Mouse (Mus musculus) MEL (cell line): Measurements from ENCODE around the gene Fgfr2. TPM values are rescaled to one million over a fixed set of nuclear protein-coding genes. Genes with fewer than 3 reads are reported as not detected.

Experiments used
- DNase-seq: peaks from one replicate; pipeline ENCODE4 v3.0.0; 2011; ENCODE audit warnings: low read depth, low spot score
- H3K27ac ChIP-seq: 2 replicates; pipeline ENCODE4 v1.5.1; 2012; ENCODE audit warnings: low read depth, mild to moderate bottlenecking, control low read depth, low read length, moderate library complexity; ENCODE audit not compliant: control insufficient read depth
- H3K27me3 ChIP-seq, 2 experiments: fragments of 150-350 bp in 1 of 2; sonication (generic) in 1 of 2; 2 replicates each; pipeline ENCODE4 v1.6.1; 2012; ENCODE audit warnings: low read length in 2 of 2, mild to moderate bottlenecking in 2 of 2, improper control_type of control experiment in 1 of 2, moderate library complexity in 1 of 2; ENCODE audit not compliant: insufficient read depth in 2 of 2, control insufficient read depth in 1 of 2
- H3K36me3 ChIP-seq, 2 experiments: 2 replicates each; pipeline ENCODE4 v1.6.1; 2012 to 2014; ENCODE audit warnings: low read length in 2 of 2, improper control_type of control experiment in 1 of 2, inconsistent platforms in 1 of 2, mild to moderate bottlenecking in 1 of 2; ENCODE audit not compliant: insufficient read depth in 2 of 2, control insufficient read depth in 1 of 2
- H3K4me1 ChIP-seq, 2 experiments: fragments of 150-350 bp in 1 of 2; sonication (generic) in 1 of 2; 2 replicates each; pipeline ENCODE4 v1.6.1; 2012; ENCODE audit warnings: low read length in 2 of 2, improper control_type of control experiment in 1 of 2, mild to moderate bottlenecking in 1 of 2; ENCODE audit not compliant: insufficient read depth in 2 of 2, control insufficient read depth in 1 of 2
- H3K4me3 ChIP-seq, 2 experiments: fragments of 150-350 bp in 1 of 2; sonication (generic) in 1 of 2; 2 replicates each; pipeline ENCODE4 v1.5.1; 2012; ENCODE audit warnings: low read depth in 2 of 2, low read length in 2 of 2, mild to moderate bottlenecking in 2 of 2, moderate library complexity in 2 of 2, control low read depth in 1 of 2, improper control_type of control experiment in 1 of 2; ENCODE audit not compliant: control insufficient read depth in 1 of 2, insufficient read depth in 1 of 2
- H3K79me2 ChIP-seq: 2 replicates; pipeline ENCODE4 v1.6.1; 2012; ENCODE audit warnings: mild to moderate bottlenecking, low read length, moderate library complexity; ENCODE audit not compliant: control insufficient read depth, poor library complexity, insufficient read depth
- H3K9ac ChIP-seq: 2 replicates; pipeline ENCODE4 v1.6.1; 2012; ENCODE audit warnings: low read depth, mild to moderate bottlenecking, control low read depth, low read length, moderate library complexity; ENCODE audit not compliant: control insufficient read depth, poor library complexity, severe bottlenecking
- H3K9me3 ChIP-seq: fragments of 150-350 bp; sonication (generic); replicated peaks from 2 replicates; pipeline ENCODE4 v1.6.1; 2012; ENCODE audit warnings: mild to moderate bottlenecking, low read length, improper control_type of control experiment, moderate library complexity; ENCODE audit not compliant: insufficient read depth
- CHD1 ChIP-seq: IDR thresholded peaks from 2 replicates; pipeline ENCODE4 v1.6.1; 2012; ENCODE audit warnings: low read depth, mild to moderate bottlenecking, inconsistent platforms, low read length, improper control_type of control experiment
- CTCF ChIP-seq, 3 experiments: IDR thresholded peaks in 2 of 3; conservative IDR thresholded peaks in 1 of 3; 2 replicates each; pipeline ENCODE4 v1.5.1; 2011 to 2012; ENCODE audit warnings: low read length in 3 of 3, low read depth in 2 of 3, mild to moderate bottlenecking in 2 of 3, improper control_type of control experiment in 1 of 3, inconsistent platforms in 1 of 3, mixed read lengths in 1 of 3, moderate library complexity in 1 of 3; ENCODE audit not compliant: control insufficient read depth in 1 of 3, insufficient read depth in 1 of 3, poor library complexity in 1 of 3, severe bottlenecking in 1 of 3
- EP300 ChIP-seq, 2 experiments: IDR thresholded peaks; 2 replicates each; pipeline ENCODE4 v1.6.1; 2011; ENCODE audit warnings: improper control_type of control experiment in 2 of 2, low read length in 2 of 2, low read depth in 1 of 2, mild to moderate bottlenecking in 1 of 2
- ETS1 ChIP-seq: IDR thresholded peaks from 2 replicates; pipeline ENCODE4 v1.6.1; 2012; ENCODE audit warnings: low read depth, mild to moderate bottlenecking, inconsistent platforms, low read length, improper control_type of control experiment, moderate library complexity
- GABPA ChIP-seq: IDR thresholded peaks from 2 replicates; pipeline ENCODE4 v1.6.1; 2012; ENCODE audit warnings: low read depth, mild to moderate bottlenecking, inconsistent platforms, low read length, improper control_type of control experiment, moderate library complexity
- GATA1 ChIP-seq: IDR thresholded peaks from 2 replicates; pipeline ENCODE4 v1.6.1; 2011; ENCODE audit warnings: low read depth, low read length, improper control_type of control experiment
- HCFC1 ChIP-seq: IDR thresholded peaks from 2 replicates; pipeline ENCODE4 v1.6.1; 2012; ENCODE audit warnings: low read depth, mild to moderate bottlenecking, inconsistent platforms, low read length, improper control_type of control experiment, moderate library complexity
- KAT2A ChIP-seq: conservative IDR thresholded peaks from 2 replicates; pipeline ENCODE4 v1.6.1; 2012; ENCODE audit warnings: low read depth, low read length, improper control_type of control experiment, inconsistent platforms
- MAFK ChIP-seq: IDR thresholded peaks from 2 replicates; pipeline ENCODE4 v1.6.1; 2011; ENCODE audit warnings: low read depth, mild to moderate bottlenecking, low read length, improper control_type of control experiment, borderline replicate concordance
- MEF2A ChIP-seq: IDR thresholded peaks from 2 replicates; pipeline ENCODE4 v1.6.1; 2014; ENCODE audit warnings: low read depth, mild to moderate bottlenecking, inconsistent platforms, low read length, improper control_type of control experiment; ENCODE audit not compliant: poor library complexity, insufficient replicate concordance, severe bottlenecking; ENCODE audit errors: extremely low read depth
- MXI1 ChIP-seq: IDR thresholded peaks from 2 replicates; pipeline ENCODE4 v1.6.1; 2011; ENCODE audit warnings: mild to moderate bottlenecking, low read depth, low read length, improper control_type of control experiment
- MYC ChIP-seq: IDR thresholded peaks from 2 replicates; pipeline ENCODE4 v1.6.1; 2011; ENCODE audit warnings: low read depth, mild to moderate bottlenecking, low read length, improper control_type of control experiment, moderate library complexity
- NRF1 ChIP-seq: IDR thresholded peaks from 2 replicates; pipeline ENCODE4 v1.6.1; 2014; ENCODE audit warnings: low read depth, mild to moderate bottlenecking, inconsistent platforms, low read length, improper control_type of control experiment, moderate library complexity; ENCODE audit not compliant: poor library complexity, insufficient read depth, severe bottlenecking
- POLR2A ChIP-seq, 2 experiments: IDR thresholded peaks; 2 replicates each; pipeline ENCODE4 v1.6.1; 2011 to 2012; ENCODE audit warnings: low read length in 2 of 2, mild to moderate bottlenecking in 2 of 2, control low read depth in 1 of 2, improper control_type of control experiment in 1 of 2, low read depth in 1 of 2, moderate library complexity in 1 of 2; ENCODE audit not compliant: control insufficient read depth in 1 of 2, insufficient read depth in 1 of 2, poor library complexity in 1 of 2
- POLR2AphosphoS2 ChIP-seq: IDR thresholded peaks from 2 replicates; pipeline ENCODE4 v1.6.1; 2011; ENCODE audit warnings: low read length, improper control_type of control experiment
- RAD21 ChIP-seq: IDR thresholded peaks from 2 replicates; pipeline ENCODE4 v1.6.1; 2011; ENCODE audit warnings: mild to moderate bottlenecking, low read depth, low read length, improper control_type of control experiment
- RCOR1 ChIP-seq: IDR thresholded peaks from 2 replicates; pipeline ENCODE4 v1.6.1; 2012; ENCODE audit warnings: low read depth, mild to moderate bottlenecking, inconsistent platforms, low read length, improper control_type of control experiment
- SIN3A ChIP-seq: IDR thresholded peaks from 2 replicates; pipeline ENCODE4 v1.6.1; 2012; ENCODE audit warnings: low read length, improper control_type of control experiment, inconsistent platforms
- SMC3 ChIP-seq: IDR thresholded peaks from 2 replicates; pipeline ENCODE4 v1.6.1; 2011; ENCODE audit warnings: low read depth, low read length, improper control_type of control experiment
- ZC3H11A ChIP-seq: IDR thresholded peaks from 2 replicates; pipeline ENCODE4 v1.6.1; 2012; ENCODE audit warnings: low read depth, mild to moderate bottlenecking, inconsistent platforms, low read length, improper control_type of control experiment
- ZKSCAN1 ChIP-seq: IDR thresholded peaks from 2 replicates; pipeline ENCODE4 v1.6.1; 2012; ENCODE audit warnings: low read depth, mild to moderate bottlenecking, inconsistent platforms, low read length, improper control_type of control experiment, moderate library complexity
- polyA plus RNA-seq, 2 experiments: library from polyadenylated mRNA; stranded (reverse) in 1 of 2; unstranded in 1 of 2; fragments of >175 nt in 1 of 2; fragments of >200 nt in 1 of 2; gene quantifications; 2 replicates each; pipeline versions ENCODE4 v1.2.1 to v1.2.4; 2012; ENCODE audit warnings: low replicate concordance in 2 of 2, low read depth in 1 of 2; ENCODE audit not compliant: insufficient read length in 2 of 2, insufficient read depth in 1 of 2, missing spikeins in 1 of 2
- total RNA-seq: library from RNA; depleted of rRNA; stranded (reverse); fragments of 300-350 nt; gene quantifications from 2 replicates; pipeline ENCODE4 v1.2.3, GENCODE M21; 2012

Fgfr2 gene
- total and polyA plus RNA-seq, 3 experiments = not detected

- no peak overlapping the region for H3K4me3 ChIP-seq
Observed at GRCm38 (mm10) chr7:131800416-131801045, 1322.6 kb downstream of the Fgfr2 start.

GRCm38 (mm10) chr7:131797161-131797560, 1326.0 kb downstream of the Fgfr2 start:
- no peak for DNase-seq
- Histone ChIP-seq H3K36me3 (no peaks in the 10 kb centered on the region), H3K9ac (no peak overlapping the region), H3K9me3 (no peaks in the 10 kb centered on the region), H3K27ac (no peak overlapping the region), H3K27me3 (no peaks in the 10 kb centered on the region), H3K4me1 (no peaks in the 10 kb centered on the region), H3K79me2 (no peaks in the 10 kb centered on the region), H3K4me3 (no peak overlapping the region)
- TF ChIP-seq MAFK (no peak), POLR2AphosphoS2 (no peak), ZC3H11A (no peak), MEF2A (no peak), GABPA (no peak), SMC3 (no peak), KAT2A (no peak), RAD21 (no peak), NRF1 (no peak), RCOR1 (no peak), MXI1 (no peak), SIN3A (no peak), MYC (no peak), POLR2A (IDR thresholded peaks at IDR 0.05; ENCODE audit: control insufficient read depth in 1 of 2, insufficient read depth in 1 of 2, low read depth in 1 of 2, low read length in 2 of 2, poor library complexity in 1 of 2) (no peak), HCFC1 (no peak), CHD1 (no peak), ETS1 (no peak), GATA1 (no peak), EP300 (IDR thresholded peaks at IDR 0.05; ENCODE audit: low read depth in 1 of 2, low read length in 2 of 2) (no peak)

More at GRCm38 (mm10) chr7:131800416-131801045, 1322.6 kb downstream of the Fgfr2 start:
- no peak overlapping the region for H3K9ac ChIP-seq
- H3K36me3 ChIP-seq = no peaks in the 10 kb centered on the region
- H3K27me3 ChIP-seq = no peaks in the 10 kb centered on the region
- DNase-seq = no peak
- no peaks in the 10 kb centered on the region for H3K9me3 ChIP-seq
- no peak overlapping the region for H3K27ac ChIP-seq
- H3K4me1 ChIP-seq = no peaks in the 10 kb centered on the region
- no peaks in the 10 kb centered on the region for H3K79me2 ChIP-seq
- 0 out of 6 replicates have a peak, but pooled peaks of 1 of the 3 experiments have one; percentile 6 for TF ChIP-seq CTCF (IDR thresholded peaks at IDR 0.05 in 2 of 3, conservative IDR thresholded peaks at IDR 0.05 in 1 of 3; ENCODE audit: control insufficient read depth in 1 of 3, insufficient read depth in 1 of 3, low read depth in 2 of 3, low read length in 3 of 3, poor library complexity in 1 of 3, severe bottlenecking in 1 of 3)
- TF ChIP-seq ZKSCAN1 = no peak
